Mouse (Mus musculus): Measurements from ENCODE around the gene Atp1a3. TPM values are rescaled to one million over a fixed set of nuclear protein-coding genes. Genes with fewer than 3 reads are reported as not detected.

Gene Atp1a3
- polyA plus RNA-seq, 1 experiment, result 11.2 TPM

DNA sequence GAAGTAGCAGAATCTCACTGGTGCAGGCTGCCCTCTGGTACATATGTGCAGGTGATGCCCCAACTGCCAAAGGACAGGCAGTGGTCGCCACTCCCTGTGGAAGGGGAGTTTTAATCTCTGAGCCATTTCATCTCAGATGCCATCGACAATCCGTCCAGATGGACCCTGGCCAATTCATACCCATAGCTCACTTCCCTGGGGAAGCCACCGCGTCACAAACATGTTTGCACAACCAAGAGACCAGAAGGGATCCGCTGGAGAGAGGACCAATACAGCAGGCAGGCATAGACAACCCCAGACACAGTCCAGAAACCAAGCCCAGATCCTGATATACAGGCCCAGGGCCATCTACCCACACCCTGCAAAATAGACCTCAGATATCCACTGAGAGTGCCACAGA is 75.3 kb downstream of the Atp1a3 start:
- H3K27me3 ChIP-seq (ENCODE audit: control insufficient read depth, insufficient read depth, low read length), result peaks cover 10% of the 10 kb centered on the region
- WGBS, result 48% methylated on average over 6 of the region's 6 CpGs

More for the DNA sequence above, 75.3 kb downstream of the Atp1a3 start:
- Histone ChIP-seq H3K4me1 (ENCODE audit: control insufficient read depth, insufficient read depth, insufficient read length) (peaks cover 4% of the 10 kb centered on the region; the same call in 1 of the 2 replicates), H3K27ac (ENCODE audit: insufficient read depth, low read length) (no peak overlapping the region), H3K36me3 (ENCODE audit: control insufficient read depth, insufficient read depth, low read length) (peaks cover 17% of the 10 kb centered on the region), H3K4me3 (ENCODE audit: extremely low read depth, insufficient read depth, insufficient read length) (no peak overlapping the region)
- no peak for DNase-seq (ENCODE audit: low read depth in 1 of 2, low spot score in 2 of 2)
- TF ChIP-seq POLR2A (IDR thresholded peaks at IDR 0.05; ENCODE audit: low read depth, low read length) (no peak), CTCF (IDR thresholded peaks at IDR 0.05; ENCODE audit: extremely low read depth, insufficient read depth, insufficient read length, insufficient replicate concordance) (no peak)

Other genes with a start within 250 kb of the Atp1a3 start
- gene Cd177, start 245.6 kb downstream of the Atp1a3 start, polyA plus RNA-seq (2012; rRNA removed), result 6.9 and 8.8 TPM in 2 replicates
- gene Ceacam10, start 228.8 kb downstream of the Atp1a3 start, polyA plus RNA-seq (2012; rRNA removed), result 0.41 and 0.49 TPM in 2 replicates
- 1.9 and 2.9 TPM in 2 replicates for gene Gm9844, start 143.7 kb downstream of the Atp1a3 start, polyA plus RNA-seq (2012; rRNA removed)
- not detected in 2 replicates for gene Lypd4, start 136.0 kb downstream of the Atp1a3 start, polyA plus RNA-seq (2012; rRNA removed)
- gene Dmrtc2, start 135.9 kb downstream of the Atp1a3 start, polyA plus RNA-seq (2012; rRNA removed), result not detected in 2 replicates
- gene Rps19, start 121.6 kb downstream of the Atp1a3 start, polyA plus RNA-seq (2012; rRNA removed), result 627 and 638 TPM in 2 replicates
- 959 and 1,255 TPM in 2 replicates for gene Cd79a, start 108.6 kb downstream of the Atp1a3 start, polyA plus RNA-seq (2012; rRNA removed)
- 915 and 1,063 TPM in 2 replicates for gene Arhgef1, start 103.0 kb downstream of the Atp1a3 start, polyA plus RNA-seq (2012; rRNA removed)
- gene Gm4881, start 61.5 kb downstream of the Atp1a3 start, polyA plus RNA-seq (2012; rRNA removed), result not detected in 2 replicates
- gene Rabac1, start 33.2 kb downstream of the Atp1a3 start, polyA plus RNA-seq (2012; rRNA removed), result 361 and 478 TPM in 2 replicates
- 10.2 and 12.9 TPM in 2 replicates for gene Grik5, start 66.4 kb upstream of the Atp1a3 start, polyA plus RNA-seq (2012; rRNA removed)
- 23.7 and 34.7 TPM in 2 replicates for gene Zfp574, start 66.6 kb upstream of the Atp1a3 start, polyA plus RNA-seq (2012; rRNA removed)
- 61.7 and 83.3 TPM in 2 replicates for gene Pou2f2, start 173.8 kb upstream of the Atp1a3 start, polyA plus RNA-seq (2012; rRNA removed)
- gene Dedd2, start 214.7 kb upstream of the Atp1a3 start, polyA plus RNA-seq (2012; rRNA removed), result 75.5 and 77.0 TPM in 2 replicates
- 14.4 and 16.4 TPM in 2 replicates for gene Zfp526, start 215.5 kb upstream of the Atp1a3 start, polyA plus RNA-seq (2012; rRNA removed)
- gene Gsk3a, start 231.9 kb upstream of the Atp1a3 start, polyA plus RNA-seq (2012; rRNA removed), result 106 and 125 TPM in 2 replicates
- gene Erf, start 244.8 kb upstream of the Atp1a3 start, polyA plus RNA-seq (2012; rRNA removed), result 17.2 and 21.3 TPM in 2 replicates